Mouse (Mus musculus): Measurements from ENCODE around the gene Crtc3.
A peak's percentile ranks its signal among the peaks of the same experiment; 100 is the strongest.

Gene Crtc3

DNA sequence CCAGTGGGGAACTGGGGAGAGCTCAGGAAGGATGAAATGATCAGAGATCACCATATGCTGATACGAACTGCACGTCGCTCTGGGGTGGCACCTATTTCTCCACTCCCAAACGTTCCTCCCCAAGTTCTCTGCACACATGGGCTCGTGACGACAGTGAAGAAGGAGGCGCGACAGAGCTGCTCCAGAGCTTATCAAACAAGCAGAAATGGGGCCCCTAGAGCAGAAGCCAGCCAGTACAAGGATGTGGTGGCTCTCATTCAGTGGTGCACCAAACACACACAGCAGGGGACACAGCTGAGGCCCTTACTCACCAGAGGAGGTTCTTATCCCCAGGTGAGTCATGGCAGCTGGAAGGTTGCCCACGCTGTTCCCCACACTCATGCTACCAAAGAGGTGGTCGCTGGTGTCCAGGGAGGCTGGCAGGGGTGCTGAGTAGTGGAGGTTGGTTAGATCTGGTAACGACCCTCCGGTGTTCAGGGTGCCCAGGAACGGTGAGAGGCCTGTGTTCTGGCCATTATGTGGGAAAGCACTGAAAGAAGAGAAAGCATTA, 90.2 kb downstream of the Crtc3 start:
- no peak for ATAC-seq (ENCODE audit: low TSS enrichment)

- no peak for ATAC-seq (ENCODE audit: low TSS enrichment)
Observed at GRCm38 (mm10) chr7:80597900-80598299, 90.8 kb downstream of the Crtc3 start.

- no peak for ATAC-seq (ENCODE audit: low TSS enrichment)
Observed at GRCm38 (mm10) chr7:80589054-80589746, 99.5 kb downstream of the Crtc3 start.

- no peak for ATAC-seq (ENCODE audit: low TSS enrichment)
Observed at GRCm38 (mm10) chr7:80587684-80588083, 101.0 kb downstream of the Crtc3 start.

GRCm38 (mm10) chr7:80586681-80587660, 101.7 kb downstream of the Crtc3 start:
- ATAC-seq (ENCODE audit: low TSS enrichment): no peak

- ATAC-seq (ENCODE audit: low TSS enrichment): no peak
Observed at GRCm38 (mm10) chr7:80586161-80586560, 102.5 kb downstream of the Crtc3 start.

GRCm38 (mm10) chr7:80585380-80585779, 103.3 kb downstream of the Crtc3 start:
- no peak for ATAC-seq (ENCODE audit: low TSS enrichment)

- ATAC-seq (ENCODE audit: low TSS enrichment): peak; percentile 64; the same call in 1 of the 2 replicates
Observed at GRCm38 (mm10) chr7:80583981-80584380, 104.7 kb downstream of the Crtc3 start.

DNA sequence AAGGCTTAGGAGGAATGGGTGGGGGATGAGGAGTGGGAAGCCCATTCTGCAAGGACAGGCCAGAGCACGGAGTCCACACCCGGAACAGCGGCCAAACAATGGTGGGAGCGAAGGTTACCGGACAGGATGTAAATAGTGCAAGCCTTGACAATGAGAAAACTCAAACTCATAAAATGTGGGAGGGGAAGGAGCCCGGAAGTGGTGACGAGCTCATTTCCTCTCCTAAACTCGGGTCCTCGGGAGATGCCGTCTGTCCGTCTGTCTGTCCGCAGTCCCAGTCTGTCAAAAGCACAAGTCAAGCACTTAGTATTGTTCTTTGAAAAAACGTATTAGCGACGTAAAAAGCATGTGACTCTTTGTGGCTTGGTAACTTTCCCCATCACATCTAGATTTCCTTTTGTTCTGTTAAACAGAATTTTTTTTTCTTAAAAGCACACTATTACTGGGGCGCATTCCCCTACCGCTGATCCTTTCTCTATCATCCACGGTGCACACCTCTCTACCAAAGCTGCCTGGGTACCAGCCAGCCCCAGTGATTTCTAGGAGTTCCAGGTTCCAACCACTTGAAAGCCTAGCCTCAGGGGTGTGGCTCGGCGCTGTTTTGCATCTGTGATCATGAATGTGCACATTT, 105.7 kb downstream of the Crtc3 start:
- no peak for ATAC-seq (ENCODE audit: low TSS enrichment)

- 0 out of 2 replicates have a peak, but pooled peaks have one; percentile 41 for ATAC-seq (ENCODE audit: low TSS enrichment)
Observed at GRCm38 (mm10) chr7:80580368-80580767, 108.3 kb downstream of the Crtc3 start.

DNA sequence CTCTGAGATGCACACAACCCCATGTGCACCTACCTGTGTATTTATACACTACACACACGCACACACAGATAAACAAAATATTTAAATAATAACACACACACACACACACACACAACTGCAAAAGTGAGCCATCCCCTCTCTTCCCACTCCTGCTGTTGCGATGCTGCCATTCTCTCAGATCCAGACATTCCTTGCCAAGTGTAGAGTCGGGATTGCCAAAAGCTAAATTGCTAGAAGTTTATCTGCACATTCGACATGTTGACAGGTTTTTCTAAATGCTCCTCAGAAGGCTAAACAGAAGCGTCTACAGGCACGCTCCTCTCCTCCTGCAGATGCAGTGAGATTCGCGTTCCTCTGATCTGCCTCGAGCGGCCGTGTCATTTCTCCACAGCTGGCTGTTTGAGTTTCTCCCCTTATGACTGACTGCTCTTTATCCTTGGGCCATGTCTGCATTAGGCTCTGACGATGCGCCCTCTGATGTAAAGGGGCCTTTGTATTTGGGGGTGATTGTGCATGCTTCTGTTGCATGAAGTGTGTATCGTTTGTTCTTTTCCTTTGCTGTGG, 111.2 kb downstream of the Crtc3 start:
- ATAC-seq (ENCODE audit: low TSS enrichment): no peak

DNA sequence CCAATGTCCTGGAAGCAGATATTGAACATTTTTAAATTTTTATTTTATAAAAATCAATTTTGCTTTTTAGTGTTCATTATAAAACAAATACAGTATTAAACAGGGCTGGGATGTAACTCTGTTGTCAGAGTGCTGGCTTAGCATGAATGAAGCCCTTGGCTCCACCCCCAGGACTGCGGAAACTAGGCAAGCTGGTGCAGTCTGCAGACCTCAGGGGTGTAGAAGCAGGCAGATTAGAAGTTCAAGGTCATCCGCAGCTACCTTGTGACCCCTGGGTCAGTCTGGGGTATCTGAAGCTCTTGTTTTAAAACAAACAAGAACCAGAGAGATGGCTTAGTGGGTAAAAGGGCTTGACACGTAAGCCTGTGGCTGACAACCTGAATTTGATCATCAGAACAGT, 112.1 kb downstream of the Crtc3 start:
- no peak for ATAC-seq (ENCODE audit: low TSS enrichment)

- no peak for ATAC-seq (ENCODE audit: low TSS enrichment)
Observed at GRCm38 (mm10) chr7:80575750-80576149, 112.9 kb downstream of the Crtc3 start.

DNA sequence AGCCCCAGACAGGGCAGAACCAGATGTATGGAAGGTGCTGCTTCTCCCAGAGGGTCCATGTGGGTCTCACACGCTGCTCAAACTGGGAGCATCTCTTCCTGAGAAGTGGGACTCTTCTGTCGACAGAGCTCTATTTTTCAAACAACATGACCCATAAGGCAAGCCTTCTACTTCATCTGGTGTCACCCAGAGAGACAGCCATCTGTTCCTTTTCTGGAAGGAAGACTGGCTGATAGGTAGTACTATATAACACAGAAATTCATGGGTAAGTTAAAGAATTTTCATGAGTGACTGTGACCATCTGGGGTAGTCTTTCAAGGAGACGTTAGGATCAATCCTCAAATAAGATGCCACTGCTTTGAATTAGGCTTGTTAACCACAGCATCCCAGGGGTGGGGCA, 115.6 kb downstream of the Crtc3 start:
- ATAC-seq (ENCODE audit: low TSS enrichment): no peak

DNA sequence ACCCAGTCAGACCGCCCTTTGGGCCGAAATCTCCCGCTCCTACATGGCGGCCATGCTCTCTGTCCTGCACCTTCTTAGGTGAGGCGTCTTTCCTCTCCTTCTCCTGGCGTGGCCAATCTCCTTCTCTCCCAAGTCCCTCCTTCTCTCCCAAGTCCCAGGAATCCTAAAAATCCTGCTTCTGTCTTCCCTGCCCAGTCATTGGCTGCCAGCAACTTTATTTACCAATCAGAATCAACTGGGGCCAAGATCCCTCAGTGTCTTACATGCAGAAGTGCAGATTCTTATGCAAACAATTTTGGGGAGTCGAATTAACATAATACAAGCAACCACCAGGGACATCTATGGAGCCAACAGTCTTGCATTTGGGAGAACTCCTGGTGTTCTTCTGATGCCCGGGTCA, 120.7 kb downstream of the Crtc3 start:
- ATAC-seq (ENCODE audit: low TSS enrichment): no peak

DNA sequence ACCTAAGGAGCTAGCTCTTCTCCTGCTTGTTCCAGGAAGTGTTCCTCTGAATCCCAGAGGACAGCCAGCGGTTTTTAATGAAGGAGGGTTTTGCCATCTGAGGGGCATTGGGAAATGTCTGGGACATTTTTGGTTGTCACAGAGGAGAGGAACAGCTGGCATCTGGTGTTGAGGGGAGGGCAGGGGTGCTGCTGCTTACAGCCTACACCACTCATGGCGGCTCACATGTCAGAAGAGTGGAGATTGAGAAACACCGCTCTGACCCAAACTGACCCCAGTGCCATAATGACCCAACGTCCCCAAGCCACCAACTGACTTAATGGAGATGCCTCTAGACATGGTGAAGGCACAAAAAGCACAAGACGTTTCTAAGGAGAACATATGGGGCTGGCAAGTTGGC, 126.7 kb downstream of the Crtc3 start:
- no peak for ATAC-seq (ENCODE audit: low TSS enrichment)

- no peak for ATAC-seq (ENCODE audit: low TSS enrichment)
Observed at GRCm38 (mm10) chr7:80561271-80561670, 127.4 kb downstream of the Crtc3 start.

DNA sequence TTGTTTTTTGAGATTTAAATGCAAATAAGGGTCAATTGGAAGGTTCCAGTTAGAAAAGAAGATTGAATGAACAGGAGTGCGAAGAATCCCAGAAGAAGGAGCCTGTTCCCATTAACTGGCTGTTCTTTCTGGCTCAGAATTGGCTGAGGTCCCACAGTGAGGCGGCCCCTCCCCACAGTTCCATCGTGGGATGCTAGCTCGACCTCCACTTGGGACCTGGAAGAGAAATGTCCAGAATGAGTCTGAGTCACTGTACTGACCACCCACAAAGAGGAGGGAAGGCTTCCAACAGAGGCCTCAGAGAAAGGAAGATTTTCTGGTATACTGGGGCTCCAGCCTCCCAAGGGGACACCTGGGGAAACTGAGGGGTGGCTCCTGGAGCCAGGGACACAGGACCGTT, 130.1 kb downstream of the Crtc3 start:
- no peak for ATAC-seq (ENCODE audit: low TSS enrichment)

DNA sequence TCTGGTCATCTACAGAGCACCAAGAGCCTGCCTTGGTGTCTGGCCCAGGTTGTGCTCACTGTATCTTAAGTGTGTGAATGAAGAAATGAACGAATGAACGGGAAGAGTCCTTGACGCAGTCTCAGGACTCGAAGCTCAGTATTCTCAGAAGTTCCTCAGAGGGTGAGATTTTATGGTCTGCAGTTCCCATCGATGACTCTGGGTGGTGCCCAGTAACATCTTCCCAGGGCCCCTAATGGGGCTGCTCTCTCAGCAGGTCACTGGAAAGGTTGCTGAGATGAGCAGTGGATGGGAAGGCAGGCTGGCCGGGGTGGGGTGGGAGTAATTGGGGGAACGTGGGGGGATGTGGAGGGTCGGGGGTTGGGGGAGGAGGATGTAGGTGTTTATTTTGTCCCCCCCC, 130.6 kb downstream of the Crtc3 start:
- no peak for ATAC-seq (ENCODE audit: low TSS enrichment)

- no peak for ATAC-seq (ENCODE audit: low TSS enrichment)
Observed at GRCm38 (mm10) chr7:80557161-80557560, 131.5 kb downstream of the Crtc3 start.

DNA sequence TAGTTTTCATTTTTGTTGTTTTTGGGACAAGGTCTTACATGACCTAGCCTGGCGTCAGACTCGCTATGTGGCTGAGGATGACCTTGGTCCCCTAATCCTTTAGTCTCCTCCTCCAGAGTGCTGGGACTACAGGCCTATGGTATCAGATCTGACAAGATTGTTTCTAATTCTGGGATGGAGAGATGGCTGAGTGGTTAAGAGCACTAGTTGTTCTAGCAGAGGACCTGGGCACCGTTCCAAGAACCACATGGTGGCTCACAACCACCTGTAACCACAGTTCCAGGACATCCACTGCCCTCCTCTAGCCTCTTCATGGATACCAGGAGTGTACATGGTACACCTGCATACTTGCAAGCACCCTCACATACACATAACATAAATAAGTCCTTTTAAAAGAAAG, 132.5 kb downstream of the Crtc3 start:
- ATAC-seq (ENCODE audit: low TSS enrichment): no peak

DNA sequence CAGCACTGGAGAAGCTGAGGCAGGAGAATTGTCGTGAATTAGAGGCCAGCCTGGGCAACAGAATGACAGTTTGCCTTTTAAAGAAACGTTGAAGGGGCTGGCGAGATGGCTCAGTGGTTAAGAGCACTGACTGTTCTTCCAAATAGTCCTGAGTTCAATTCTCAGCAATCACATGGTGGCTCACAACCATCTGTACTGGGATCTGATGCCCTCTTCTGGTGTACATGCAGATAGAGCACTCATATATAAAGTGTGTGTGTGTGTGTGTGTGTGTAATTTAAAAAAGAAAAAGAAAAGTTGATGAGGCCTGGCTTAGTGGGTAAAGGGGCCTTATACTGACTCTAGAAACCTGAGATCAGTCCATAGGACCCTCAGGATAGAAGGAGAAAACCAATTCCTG, 133.5 kb downstream of the Crtc3 start:
- ATAC-seq (ENCODE audit: low TSS enrichment): no peak
